Mouse (Mus musculus): ENCODE data around the gene Rara. TPM values are rescaled to one million over a fixed set of nuclear protein-coding genes. Genes with fewer than 3 reads are reported as not detected.
A peak's percentile ranks its signal among the peaks of the same experiment; 100 is the strongest.
"Not testable (repeated sequence)": the region's sequence is repeated elsewhere in the genome, so short reads cannot be mapped to it uniquely, and the experiment has no call there.

Rara gene
- polyA plus RNA-seq, 1 experiment from 2014 or later = 20.1 TPM

DNA sequence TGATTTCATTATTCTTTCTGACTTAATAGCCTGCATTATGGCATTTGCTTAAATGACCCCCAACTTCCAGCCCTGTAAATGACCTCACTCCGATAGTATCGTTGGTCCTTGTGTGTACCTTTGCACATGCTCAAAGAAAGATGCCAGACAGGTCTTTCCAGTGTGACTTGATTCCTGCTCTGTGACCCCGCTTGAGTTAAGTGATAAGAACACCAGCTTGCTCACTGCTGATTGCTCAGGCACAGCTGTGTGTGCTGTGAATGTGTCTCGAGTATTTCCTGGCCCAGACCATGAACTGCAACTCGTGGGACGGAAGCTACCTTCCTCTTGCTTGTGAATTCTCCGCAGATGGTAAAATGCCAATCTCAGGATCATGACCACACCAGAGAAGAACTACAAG lies 22.6 kb upstream of the Rara start:
- WGBS = 28% methylated on average over 7 of the region's 7 CpGs
- H3K9ac ChIP-seq (ENCODE audit: low read depth, low read length) = peak overlapping the region; percentile 50
- DNase-seq (ENCODE audit: low spot score) (no peak), ATAC-seq (replicated peaks; ENCODE audit: low FRiP score) (peak; percentile 77)
- H3K27ac ChIP-seq (ENCODE audit: low read depth, low read length) = peak overlapping the region; percentile 90
- H3K9me3 ChIP-seq (ENCODE audit: control insufficient read depth, low read length) = no peaks in the 10 kb centered on the region
- peaks cover 61% of the 10 kb centered on the region for H3K4me1 ChIP-seq (replicated peaks; ENCODE audit: control insufficient read depth, insufficient read depth, low read length)
- peak overlapping the region; percentile 54 for H3K4me2 ChIP-seq
- peaks cover 10% of the 10 kb centered on the region for H3K36me3 ChIP-seq (ENCODE audit: control insufficient read depth, insufficient read depth, low read length)
- H3K4me3 ChIP-seq (ENCODE audit: low read depth, low read length) = peak overlapping the region; percentile 18; the same call in 1 of the 2 replicates
- no peaks in the 10 kb centered on the region for H3K27me3 ChIP-seq (replicated peaks; ENCODE audit: control insufficient read depth, insufficient read depth, low read length)

DNA sequence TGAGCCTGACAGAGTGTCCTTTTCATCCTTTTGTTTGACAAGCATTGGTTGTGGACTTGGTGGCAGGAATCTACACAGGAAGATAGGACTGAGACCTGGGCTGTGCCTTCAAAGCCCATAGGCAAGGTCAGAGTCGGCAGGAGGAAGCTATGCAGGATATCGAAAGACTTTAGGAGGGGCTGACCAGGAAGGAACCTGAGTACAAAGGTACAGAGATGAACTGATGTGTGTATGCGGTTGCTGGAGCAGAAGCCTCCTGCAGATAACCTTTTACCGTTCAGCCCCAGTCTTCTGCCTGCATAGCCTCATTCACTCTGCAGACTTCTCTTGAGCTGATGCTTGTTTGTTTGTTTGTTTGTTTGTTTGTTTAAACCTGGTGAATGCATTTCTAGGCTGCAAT lies 22.0 kb upstream of the Rara start:
- ATAC-seq (replicated peaks; ENCODE audit: low FRiP score) = no peak
- WGBS = 49% methylated on average over 4 of the region's 4 CpGs
- H3K27me3 ChIP-seq (replicated peaks; ENCODE audit: control insufficient read depth, insufficient read depth, low read length) = no peaks in the 10 kb centered on the region
- peaks cover 64% of the 10 kb centered on the region for H3K4me1 ChIP-seq (replicated peaks; ENCODE audit: control insufficient read depth, insufficient read depth, low read length)
- peak overlapping the region; percentile 90 for H3K27ac ChIP-seq (ENCODE audit: low read depth, low read length)
- peak overlapping the region; percentile 54 for H3K4me2 ChIP-seq
- peak overlapping the region; percentile 18; the same call in 1 of the 2 replicates for H3K4me3 ChIP-seq (ENCODE audit: low read depth, low read length)
- no peaks in the 10 kb centered on the region for H3K9me3 ChIP-seq (ENCODE audit: control insufficient read depth, low read length)
- DNase-seq (ENCODE audit: low spot score) = no peak
- peak overlapping the region; percentile 50 for H3K9ac ChIP-seq (ENCODE audit: low read depth, low read length)
- peaks cover 15% of the 10 kb centered on the region for H3K36me3 ChIP-seq (ENCODE audit: control insufficient read depth, insufficient read depth, low read length)

GRCm38 (mm10) chr11:98907063-98907436 lies 20.6 kb upstream of the Rara start:
- Histone ChIP-seq H3K4me3 (ENCODE audit: low read depth, low read length) (peak overlapping the region; percentile 68; the same call in 1 of the 2 replicates), H3K27me3 (replicated peaks; ENCODE audit: control insufficient read depth, insufficient read depth, low read length) (no peaks in the 10 kb centered on the region), H3K4me1 (replicated peaks; ENCODE audit: control insufficient read depth, insufficient read depth, low read length) (peaks cover 73% of the 10 kb centered on the region), H3K27ac (ENCODE audit: low read depth, low read length) (peak overlapping the region; percentile 70; the same call in 1 of the 2 replicates), H3K36me3 (ENCODE audit: control insufficient read depth, insufficient read depth, low read length) (peaks cover 24% of the 10 kb centered on the region), H3K4me2 (peak overlapping the region; percentile 55), H3K9me3 (ENCODE audit: control insufficient read depth, low read length) (no peaks in the 10 kb centered on the region), H3K9ac (ENCODE audit: low read depth, low read length) (peak overlapping the region; percentile 20; the same call in 1 of the 2 replicates)
- ATAC-seq (replicated peaks; ENCODE audit: low FRiP score) (no peak), DNase-seq (ENCODE audit: low spot score) (no peak)
- WGBS = 53% methylated on average over 5 of the region's 5 CpGs

DNA sequence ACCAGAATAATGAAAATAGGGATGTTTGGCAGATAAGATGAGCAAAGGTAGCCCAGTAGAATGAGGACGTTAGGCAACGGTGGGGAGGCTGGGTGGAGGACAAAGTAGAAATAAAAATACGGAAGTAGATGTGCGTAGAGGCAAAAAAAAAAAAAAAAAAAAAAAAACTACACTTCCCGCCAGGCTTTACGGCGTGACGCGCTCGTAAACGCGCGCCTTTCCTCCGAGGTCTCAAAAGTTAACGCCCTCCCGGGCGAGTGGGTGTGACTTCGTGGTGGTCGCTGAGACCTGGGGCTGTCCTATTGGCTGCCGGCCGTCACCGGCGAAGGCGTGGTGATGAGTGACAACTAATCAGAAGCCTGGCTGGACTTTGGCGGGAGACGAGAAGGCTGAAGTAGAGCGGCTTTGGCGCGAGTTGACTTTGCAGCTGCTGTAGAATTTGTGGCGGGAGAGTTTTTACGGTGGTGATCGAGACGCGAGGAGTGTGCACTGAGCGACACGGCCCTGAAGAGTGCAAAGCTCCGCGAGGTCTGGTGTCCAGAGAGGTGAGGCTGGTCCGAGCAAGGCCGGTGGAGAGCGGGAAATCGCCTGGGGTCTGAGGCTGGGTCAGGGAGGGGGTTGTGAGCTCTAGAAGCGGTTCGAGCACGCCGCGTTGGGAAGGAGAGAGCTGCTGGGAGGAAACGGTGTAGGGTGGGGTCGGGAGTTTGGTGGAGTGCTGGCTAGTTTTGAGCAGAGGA lies 20.0 kb upstream of the Rara start, which contains the start of gene Cdc6:
Gene Cdc6 (plus strand): TSS at position 365 of the 737 bp plus-strand sequence.
- ATAC-seq (replicated peaks; ENCODE audit: low FRiP score) (peak; percentile 89), DNase-seq (ENCODE audit: low spot score) (peak; percentile 95)
- peak within 1 kb of the TSS; percentile 86 for H3K27ac ChIP-seq (ENCODE audit: low read depth, low read length)
- H3K4me3 ChIP-seq (ENCODE audit: low read depth, low read length) = peak within 1 kb of the TSS; percentile 68
- WGBS = under 1% methylated on average over 49 of the region's 49 CpGs
- H3K36me3 ChIP-seq (ENCODE audit: control insufficient read depth, insufficient read depth, low read length) = peaks cover 27% of the 10 kb centered on the region
- H3K27me3 ChIP-seq (replicated peaks; ENCODE audit: control insufficient read depth, insufficient read depth, low read length) = no peaks in the 10 kb centered on the region
- H3K9ac ChIP-seq (ENCODE audit: low read depth, low read length) = peak within 1 kb of the TSS; percentile 85
- H3K4me1 ChIP-seq (replicated peaks; ENCODE audit: control insufficient read depth, insufficient read depth, low read length) = peaks cover 75% of the 10 kb centered on the region
- peak within 1 kb of the TSS; percentile 91 for H3K4me2 ChIP-seq
- no peaks in the 10 kb centered on the region for H3K9me3 ChIP-seq (ENCODE audit: control insufficient read depth, low read length)

- H3K27ac ChIP-seq (ENCODE audit: low read depth, low read length) = peak overlapping the region; percentile 33
- peak overlapping the region; percentile 85 for H3K9ac ChIP-seq (ENCODE audit: low read depth, low read length)
- H3K4me3 ChIP-seq (ENCODE audit: low read depth, low read length) = peak overlapping the region; percentile 68
- ATAC-seq (replicated peaks; ENCODE audit: low FRiP score) (no peak), DNase-seq (ENCODE audit: low spot score) (no peak)
- peaks cover 58% of the 10 kb centered on the region for H3K4me1 ChIP-seq (replicated peaks; ENCODE audit: control insufficient read depth, insufficient read depth, low read length)
- no peaks in the 10 kb centered on the region for H3K9me3 ChIP-seq (ENCODE audit: control insufficient read depth, low read length)
- 45% methylated on average over 6 of the region's 6 CpGs for whole genome bisulfite sequencing
- H3K36me3 ChIP-seq (ENCODE audit: control insufficient read depth, insufficient read depth, low read length) = peaks cover 44% of the 10 kb centered on the region
- no peaks in the 10 kb centered on the region for H3K27me3 ChIP-seq (replicated peaks; ENCODE audit: control insufficient read depth, insufficient read depth, low read length)
- H3K4me2 ChIP-seq = peak overlapping the region; percentile 91
Measured at GRCm38 (mm10) chr11:98909654-98910053, 18.0 kb upstream of the Rara start.

DNA sequence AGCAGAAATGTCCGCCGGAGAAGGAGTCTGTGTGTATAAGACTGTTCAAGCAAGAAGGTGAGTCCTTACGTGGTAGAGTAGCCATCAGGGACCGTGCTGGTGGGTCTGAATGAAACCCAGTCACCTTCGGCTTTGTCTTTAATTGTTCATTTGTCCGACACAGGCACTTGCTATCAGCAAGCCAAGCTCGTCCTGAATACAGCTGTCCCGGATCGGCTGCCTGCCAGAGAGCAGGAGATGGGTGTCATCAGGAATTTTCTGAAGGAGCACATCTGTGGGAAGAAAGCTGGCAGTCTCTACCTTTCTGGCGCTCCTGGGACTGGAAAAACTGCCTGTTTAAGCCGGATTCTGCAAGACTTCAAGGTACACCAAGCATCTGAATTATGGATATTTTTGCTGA lies 17.2 kb upstream of the Rara start:
- Histone ChIP-seq H3K27ac (ENCODE audit: low read depth, low read length) (peak overlapping the region; percentile 70), H3K27me3 (replicated peaks; ENCODE audit: control insufficient read depth, insufficient read depth, low read length) (no peaks in the 10 kb centered on the region), H3K36me3 (ENCODE audit: control insufficient read depth, insufficient read depth, low read length) (peaks cover 51% of the 10 kb centered on the region), H3K4me3 (ENCODE audit: low read depth, low read length) (peak overlapping the region; percentile 68), H3K9ac (ENCODE audit: low read depth, low read length) (peak overlapping the region; percentile 34; the same call in 1 of the 2 replicates), H3K4me1 (replicated peaks; ENCODE audit: control insufficient read depth, insufficient read depth, low read length) (peaks cover 51% of the 10 kb centered on the region), H3K4me2 (peak overlapping the region; percentile 91), H3K9me3 (ENCODE audit: control insufficient read depth, low read length) (no peaks in the 10 kb centered on the region)
- DNase-seq (ENCODE audit: low spot score) = no peak
- ATAC-seq (replicated peaks; ENCODE audit: low FRiP score) = no peak
- WGBS = 91% methylated on average over 11 of the region's 11 CpGs

- H3K4me2 ChIP-seq = peak overlapping the region; percentile 91
- WGBS = 56% methylated on average over 5 of the region's 5 CpGs
- H3K9ac ChIP-seq (ENCODE audit: low read depth, low read length) = peak overlapping the region; percentile 34
Measured at GRCm38 (mm10) chr11:98911498-98911897, 16.1 kb upstream of the Rara start.

DNA sequence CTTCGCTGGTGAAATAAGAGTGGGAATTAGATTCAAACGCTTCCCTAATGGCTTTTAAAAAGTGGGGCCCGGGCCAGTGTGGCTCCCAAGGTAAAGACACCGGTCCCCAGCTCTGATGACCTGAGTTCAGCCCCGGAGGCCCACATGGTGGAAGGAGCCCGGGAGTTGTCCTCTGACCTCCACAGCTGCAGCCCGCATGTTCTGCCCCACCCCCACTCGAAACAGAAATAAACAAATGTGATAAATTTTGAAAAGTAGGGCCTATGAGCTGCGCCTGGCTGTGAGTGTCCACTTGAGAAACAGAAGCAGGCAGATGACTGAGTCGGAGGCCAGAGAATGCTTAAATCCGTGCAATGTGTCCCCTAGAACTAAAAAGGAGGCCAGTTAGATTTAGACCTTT lies 13.4 kb upstream of the Rara start:
- no peak overlapping the region for H3K4me2 ChIP-seq
- H3K9ac ChIP-seq (ENCODE audit: low read depth, low read length) = no peak overlapping the region
- no peaks in the 10 kb centered on the region for H3K9me3 ChIP-seq (ENCODE audit: control insufficient read depth, low read length)
- ATAC-seq (replicated peaks; ENCODE audit: low FRiP score) (no peak), DNase-seq (ENCODE audit: low spot score) (no peak)
- H3K27me3 ChIP-seq (replicated peaks; ENCODE audit: control insufficient read depth, insufficient read depth, low read length) = no peaks in the 10 kb centered on the region
- 75% methylated on average over 11 of the region's 11 CpGs for WGBS
- H3K4me1 ChIP-seq (replicated peaks; ENCODE audit: control insufficient read depth, insufficient read depth, low read length) = peaks cover 40% of the 10 kb centered on the region
- no peak overlapping the region for H3K27ac ChIP-seq (ENCODE audit: low read depth, low read length)
- no peak overlapping the region for H3K4me3 ChIP-seq (ENCODE audit: low read depth, low read length)
- peaks cover 78% of the 10 kb centered on the region for H3K36me3 ChIP-seq (ENCODE audit: control insufficient read depth, insufficient read depth, low read length)

More at GRCm38 (mm10) chr11:98911498-98911897, 16.1 kb upstream of the Rara start:
- H3K9me3 ChIP-seq (ENCODE audit: control insufficient read depth, low read length) = no peaks in the 10 kb centered on the region
- H3K27ac ChIP-seq (ENCODE audit: low read depth, low read length) = peak overlapping the region; percentile 70
- DNase-seq (ENCODE audit: low spot score) (no peak), ATAC-seq (replicated peaks; ENCODE audit: low FRiP score) (peak; percentile 57)
- H3K4me1 ChIP-seq (replicated peaks; ENCODE audit: control insufficient read depth, insufficient read depth, low read length) = peaks cover 42% of the 10 kb centered on the region
- H3K27me3 ChIP-seq (replicated peaks; ENCODE audit: control insufficient read depth, insufficient read depth, low read length) = no peaks in the 10 kb centered on the region
- peak overlapping the region; percentile 68 for H3K4me3 ChIP-seq (ENCODE audit: low read depth, low read length)
- peaks cover 57% of the 10 kb centered on the region for H3K36me3 ChIP-seq (ENCODE audit: control insufficient read depth, insufficient read depth, low read length)

DNA sequence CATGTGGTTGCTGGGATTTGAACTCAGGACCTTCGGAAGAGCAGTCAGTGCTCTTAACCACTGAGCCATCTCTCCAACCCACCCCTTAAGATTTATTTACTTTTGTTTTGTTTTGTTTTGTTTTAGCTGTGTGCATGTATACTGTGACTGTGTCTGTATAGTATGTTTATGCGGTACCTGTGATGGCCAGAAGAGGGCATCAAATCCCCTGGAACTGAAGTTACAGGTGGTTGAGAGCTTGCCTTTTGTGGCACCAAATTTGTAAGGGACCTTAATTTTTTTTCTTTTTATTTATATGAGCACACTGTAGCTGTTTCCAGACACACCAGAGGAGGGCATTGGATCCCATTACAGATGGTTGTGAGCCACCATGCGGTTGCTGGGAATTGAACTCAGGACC lies 11.2 kb upstream of the Rara start:
- not testable (repeated sequence) for DNase-seq (ENCODE audit: low spot score); H3K27me3 ChIP-seq (replicated peaks; ENCODE audit: control insufficient read depth, insufficient read depth, low read length); H3K4me2 ChIP-seq; H3K9me3 ChIP-seq (ENCODE audit: control insufficient read depth, low read length); H3K9ac ChIP-seq (ENCODE audit: low read depth, low read length); ATAC-seq (replicated peaks; ENCODE audit: low FRiP score); H3K27ac ChIP-seq (ENCODE audit: low read depth, low read length); H3K4me3 ChIP-seq (ENCODE audit: low read depth, low read length)
- 92% methylated on average over 3 of the region's 3 CpGs for WGBS
- Histone ChIP-seq H3K4me1 (replicated peaks; ENCODE audit: control insufficient read depth, insufficient read depth, low read length) (peaks cover 19% of the 10 kb centered on the region), H3K36me3 (ENCODE audit: control insufficient read depth, insufficient read depth, low read length) (peaks cover 77% of the 10 kb centered on the region)

Measured in liver, embryonic 11.5 days (tissue).